Mouse (Mus musculus) spleen, adult 2 months (tissue): ENCODE data around the gene Sdhc.

Experiments used
- CTCF ChIP-seq: fragments of 200-500 bp; IDR thresholded peaks from 2 replicates; pipeline ENCODE4 v1.5.1; 2011; ENCODE audit warnings: mild to moderate bottlenecking, inconsistent platforms; ENCODE audit not compliant: insufficient read depth, insufficient read length, insufficient replicate concordance; ENCODE audit errors: extremely low read depth
- POLR2A ChIP-seq: fragments of 200-500 bp; IDR thresholded peaks from 2 replicates; pipeline ENCODE4 v1.6.1; 2011; ENCODE audit warnings: low read depth, low read length, inconsistent platforms

- no peak for TF ChIP-seq CTCF
- no peak for TF ChIP-seq POLR2A
Observed at GRCm38 (mm10) chr1:171169913-171170312, 19.5 kb upstream of the Sdhc start.
